Mouse (Mus musculus) CH12.LX (cell line): ENCODE measurements around the gene Vsig8. TPM values are rescaled to one million over a fixed set of nuclear protein-coding genes. Genes with fewer than 3 reads are reported as not detected.

Experiments
- DNase-seq: peaks from one replicate; pipeline ENCODE4 v3.0.0-alpha.2; 2013; ENCODE audit errors: extremely low read depth
- H3K27ac ChIP-seq: 2 replicates; pipeline ENCODE4 v1.5.1; 2012; ENCODE audit warnings: low read depth, mild to moderate bottlenecking, control low read depth, moderate library complexity; ENCODE audit not compliant: insufficient read depth
- H3K27me3 ChIP-seq: replicated peaks from 2 replicates; pipeline ENCODE3; 2012; ENCODE audit warnings: inconsistent platforms
- H3K36me3 ChIP-seq, 2 experiments: replicated peaks in 1 of 2; 2 replicates each; pipeline versions ENCODE3 to v1.6.1; 2012; ENCODE audit warnings: inconsistent platforms in 1 of 2, low read length in 1 of 2, mild to moderate bottlenecking in 1 of 2, mixed read lengths in 1 of 2, moderate library complexity in 1 of 2; ENCODE audit not compliant: control insufficient read depth in 1 of 2, insufficient read depth in 1 of 2
- H3K4me1 ChIP-seq, 2 experiments: 2 replicates each; pipeline ENCODE4 v1.6.1; 2012; ENCODE audit warnings: inconsistent platforms in 1 of 2, moderate library complexity in 1 of 2; ENCODE audit not compliant: insufficient read depth in 2 of 2, control insufficient read depth in 1 of 2
- H3K4me2 ChIP-seq: 2 replicates; pipeline ENCODE4 v1.6.1; 2012; ENCODE audit warnings: low read depth, mild to moderate bottlenecking, control low read depth; ENCODE audit not compliant: poor library complexity, insufficient read depth, severe bottlenecking
- H3K4me3 ChIP-seq, 3 experiments: fragments of 150-350 bp in 1 of 3; sonication (generic) in 1 of 3; replicated peaks in 1 of 3; 2 replicates each; pipeline versions ENCODE3 to v1.5.1; 2011 to 2012; ENCODE audit warnings: low read depth in 2 of 3, low read length in 2 of 3, mild to moderate bottlenecking in 2 of 3, moderate library complexity in 2 of 3, control low read depth in 1 of 3, improper control_type of control experiment in 1 of 3, inconsistent platforms in 1 of 3, mixed read lengths in 1 of 3; ENCODE audit not compliant: poor library complexity in 1 of 3
- H3K79me2 ChIP-seq: replicated peaks from 2 replicates; pipeline ENCODE4 v1.6.1; 2012; ENCODE audit warnings: mild to moderate bottlenecking, moderate library complexity; ENCODE audit not compliant: control insufficient read depth, poor library complexity, insufficient read depth, severe bottlenecking; ENCODE audit errors: extremely low read depth
- H3K9ac ChIP-seq: 2 replicates; pipeline ENCODE4 v1.6.1; 2012; ENCODE audit warnings: low read depth, mild to moderate bottlenecking, control low read depth, moderate library complexity; ENCODE audit not compliant: insufficient read depth
- H3K9me3 ChIP-seq: replicated peaks from 2 replicates; pipeline ENCODE3; 2012; ENCODE audit warnings: low read length, inconsistent platforms, mixed read lengths
- BHLHE40 ChIP-seq: IDR thresholded peaks from 2 replicates; pipeline ENCODE4 v1.6.1; 2011; ENCODE audit warnings: mild to moderate bottlenecking, low read depth, low read length, improper control_type of control experiment
- CHD1 ChIP-seq: IDR thresholded peaks from 2 replicates; pipeline ENCODE4 v1.6.1; 2012; ENCODE audit warnings: low read depth, low read length, improper control_type of control experiment, inconsistent platforms
- CHD2 ChIP-seq: IDR thresholded peaks from 2 replicates; pipeline ENCODE4 v1.6.1; 2011; ENCODE audit warnings: low read length, improper control_type of control experiment
- CTCF ChIP-seq, 2 experiments: IDR thresholded peaks in 1 of 2; conservative IDR thresholded peaks in 1 of 2; 2 replicates each; pipeline ENCODE4 v1.5.1; 2011 to 2012; ENCODE audit warnings: low read depth in 2 of 2, low read length in 2 of 2, improper control_type of control experiment in 1 of 2, inconsistent platforms in 1 of 2, mild to moderate bottlenecking in 1 of 2, moderate library complexity in 1 of 2
- E2F4 ChIP-seq: IDR thresholded peaks from 2 replicates; pipeline ENCODE4 v1.6.1; 2011; ENCODE audit warnings: low read depth, low read length, improper control_type of control experiment; ENCODE audit not compliant: insufficient replicate concordance
- EP300 ChIP-seq: IDR thresholded peaks from 2 replicates; pipeline ENCODE4 v1.6.1; 2011; ENCODE audit warnings: low read length, improper control_type of control experiment
- ETS1 ChIP-seq: conservative IDR thresholded peaks from 2 replicates; pipeline ENCODE4 v1.6.1; 2012; ENCODE audit warnings: low read depth, mild to moderate bottlenecking, inconsistent platforms, low read length, improper control_type of control experiment, moderate library complexity
- HCFC1 ChIP-seq: IDR thresholded peaks from 2 replicates; pipeline ENCODE4 v1.6.1; 2012; ENCODE audit warnings: low read depth, mild to moderate bottlenecking, inconsistent platforms, low read length, improper control_type of control experiment
- JUN ChIP-seq: IDR thresholded peaks from 2 replicates; pipeline ENCODE4 v1.6.1; 2011; ENCODE audit warnings: low read depth, mild to moderate bottlenecking, low read length, improper control_type of control experiment, moderate library complexity; ENCODE audit not compliant: insufficient read depth
- KAT2A ChIP-seq: IDR thresholded peaks from 2 replicates; pipeline ENCODE4 v1.6.1; 2012; ENCODE audit warnings: low read length, improper control_type of control experiment, inconsistent platforms; ENCODE audit not compliant: insufficient replicate concordance
- MAFK ChIP-seq: IDR thresholded peaks from 2 replicates; pipeline ENCODE4 v1.6.1; 2011; ENCODE audit warnings: low read length, improper control_type of control experiment; ENCODE audit not compliant: insufficient replicate concordance
- MAX ChIP-seq: IDR thresholded peaks from 2 replicates; pipeline ENCODE4 v1.6.1; 2011; ENCODE audit warnings: low read length, improper control_type of control experiment
- MEF2A ChIP-seq: IDR thresholded peaks from 2 replicates; pipeline ENCODE4 v1.6.1; 2014; ENCODE audit warnings: low read depth, mild to moderate bottlenecking, inconsistent platforms, low read length, improper control_type of control experiment, borderline replicate concordance
- MXI1 ChIP-seq: IDR thresholded peaks from 2 replicates; pipeline ENCODE4 v1.6.1; 2011; ENCODE audit warnings: mild to moderate bottlenecking, low read depth, low read length, improper control_type of control experiment
- NELFE ChIP-seq: IDR thresholded peaks from 2 replicates; pipeline ENCODE4 v1.6.1; 2011; ENCODE audit warnings: low read depth, low read length, improper control_type of control experiment
- NRF1 ChIP-seq: IDR thresholded peaks from 2 replicates; pipeline ENCODE4 v1.6.1; 2014; ENCODE audit warnings: low read depth, mild to moderate bottlenecking, inconsistent platforms, low read length, improper control_type of control experiment, moderate library complexity
- PAX5 ChIP-seq: IDR thresholded peaks from 2 replicates; pipeline ENCODE4 v1.6.1; 2012; ENCODE audit warnings: low read length, inconsistent platforms, mixed read lengths
- POLR2A ChIP-seq: IDR thresholded peaks from 2 replicates; pipeline ENCODE4 v1.6.1; 2011; ENCODE audit warnings: low read depth, mild to moderate bottlenecking, improper control_type of control experiment, low read length
- RAD21 ChIP-seq: IDR thresholded peaks from 2 replicates; pipeline ENCODE4 v1.6.1; 2011; ENCODE audit warnings: low read depth, mild to moderate bottlenecking, low read length, improper control_type of control experiment, moderate library complexity
- RCOR1 ChIP-seq: conservative IDR thresholded peaks from 2 replicates; pipeline ENCODE4 v1.6.1; 2012; ENCODE audit warnings: low read depth, mild to moderate bottlenecking, inconsistent platforms, low read length, improper control_type of control experiment
- SIN3A ChIP-seq: IDR thresholded peaks from 2 replicates; pipeline ENCODE4 v1.6.1; 2012; ENCODE audit warnings: low read length, improper control_type of control experiment, inconsistent platforms
- TBP ChIP-seq: conservative IDR thresholded peaks from 2 replicates; pipeline ENCODE4 v1.6.1; 2011; ENCODE audit warnings: low read depth, low read length, improper control_type of control experiment
- TCF12 ChIP-seq: IDR thresholded peaks from 2 replicates; pipeline ENCODE4 v1.6.1; 2014; ENCODE audit warnings: low read depth, mild to moderate bottlenecking, inconsistent platforms, low read length, improper control_type of control experiment
- UBTF ChIP-seq: IDR thresholded peaks from 2 replicates; pipeline ENCODE4 v1.6.1; 2012; ENCODE audit warnings: low read depth, mild to moderate bottlenecking, inconsistent platforms, low read length, improper control_type of control experiment, moderate library complexity
- USF2 ChIP-seq: conservative IDR thresholded peaks from 2 replicates; pipeline ENCODE4 v1.6.1; 2011; ENCODE audit warnings: low read depth, low read length, improper control_type of control experiment
- ZKSCAN1 ChIP-seq: IDR thresholded peaks from 2 replicates; pipeline ENCODE4 v1.6.1; 2012; ENCODE audit warnings: low read depth, inconsistent platforms, low read length, improper control_type of control experiment, borderline replicate concordance
- ZMIZ1 ChIP-seq: IDR thresholded peaks from 2 replicates; pipeline ENCODE4 v1.6.1; 2012; ENCODE audit warnings: low read depth, mild to moderate bottlenecking, inconsistent platforms, low read length, improper control_type of control experiment
- ZNF384 ChIP-seq: IDR thresholded peaks from 2 replicates; pipeline ENCODE4 v1.6.1; 2012; ENCODE audit warnings: low read depth, low read length, improper control_type of control experiment, inconsistent platforms
- dilution Hi-C: fragments of 300-500 bp; cut with MboI; formaldehyde crosslinking; loops from 2 replicates; pipeline ENCODE4 v1.14.3; 2020; ENCODE audit warnings: low sequenced_read_pairs; ENCODE audit not compliant: extremely low pct_unique_long_range_greater_than_20kb, extremely low pct_ligation_motif_present
- in situ Hi-C: fragments of 300-500 bp; cut with MboI; formaldehyde crosslinking; loops from 3 replicates; pipeline ENCODE4 v1.14.3; 2019; ENCODE audit warnings: low sequenced_read_pairs, low pct_ligation_motif_present, low pct_unique_long_range_greater_than_20kb, mixed read lengths
- polyA plus RNA-seq: library from polyadenylated mRNA; unstranded; fragments of >175 nt; gene quantifications from 2 replicates; pipeline ENCODE4 v1.2.1, GENCODE M21; 2012; ENCODE audit warnings: low read depth; ENCODE audit not compliant: insufficient read length
- total RNA-seq, 2 experiments: library from RNA; depleted of rRNA; stranded (reverse); fragments of 300-350 nt in 1 of 2; fragments of >200 nt in 1 of 2; gene quantifications; 2 replicates each; pipeline ENCODE4 v1.2.3; 2012 to 2014

The Vsig8 gene
- total and polyA plus RNA-seq, 3 experiments, result 0.17 to 0.29 TPM; not detected in 1

GRCm38 (mm10) chr1:172593321-172593720 is 37.6 kb downstream of the Vsig8 start:
- Histone ChIP-seq H3K4me3 (no peak overlapping the region), H3K79me2 (no peaks in the 10 kb centered on the region), H3K4me1 (peaks cover 8 to 16% of the 10 kb centered on the region in 2 experiments), H3K27me3 (peaks cover 7% of the 10 kb centered on the region), H3K9me3 (no peaks in the 10 kb centered on the region), H3K9ac (no peak overlapping the region), H3K27ac (no peak overlapping the region), H3K4me2 (no peak overlapping the region), H3K36me3 (no peaks in the 10 kb centered on the region)
- TF ChIP-seq HCFC1, result no peak
- TF ChIP-seq E2F4, result no peak
- no peak for TF ChIP-seq KAT2A
- no peak for TF ChIP-seq USF2
- no peak for TF ChIP-seq CTCF (conservative IDR thresholded peaks at IDR 0.05 in 1 of 2, IDR thresholded peaks at IDR 0.05 in 1 of 2; ENCODE audit: low read depth in 2 of 2, low read length in 2 of 2)
- TF ChIP-seq MEF2A, result no peak
- no peak for TF ChIP-seq MAX
- no peak for TF ChIP-seq MXI1
- no peak for TF ChIP-seq ETS1
- no peak for TF ChIP-seq ZNF384
- TF ChIP-seq PAX5, result no peak
- TF ChIP-seq MAFK, result no peak
- no peak for TF ChIP-seq TBP
- TF ChIP-seq EP300, result no peak
- TF ChIP-seq BHLHE40, result no peak
- TF ChIP-seq NELFE, result no peak
- TF ChIP-seq SIN3A, result no peak
- TF ChIP-seq ZKSCAN1, result no peak
- TF ChIP-seq CHD2, result no peak
- TF ChIP-seq RCOR1, result no peak
- dilution Hi-C loops, result no loop called here
- DNase-seq, result no peak
- in situ Hi-C loops, result no loop called here

DNA sequence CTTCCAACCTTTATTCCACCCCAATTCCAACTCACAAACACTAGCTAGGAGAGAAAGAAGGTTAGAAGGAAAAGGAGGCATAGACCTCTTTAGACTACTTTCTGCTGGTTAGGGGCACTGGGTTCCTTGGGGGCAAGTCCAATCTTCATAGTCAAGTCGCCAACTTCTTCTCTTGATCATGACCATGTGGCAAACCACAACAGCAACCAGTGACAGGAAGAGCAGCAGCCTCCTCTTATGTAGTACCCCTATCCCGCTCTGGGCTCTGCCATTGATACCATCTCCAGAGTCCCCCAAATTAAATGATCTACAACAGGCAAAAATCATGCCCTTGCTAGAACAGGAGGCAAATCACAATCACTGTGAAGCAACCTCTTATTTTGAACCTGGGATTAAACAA is 38.2 kb downstream of the Vsig8 start:
- dilution Hi-C loops, result no loop called here
- TF ChIP-seq TBP (no peak), ZKSCAN1 (no peak), POLR2A (no peak), TCF12 (no peak), RCOR1 (no peak), NRF1 (no peak), CHD1 (no peak), UBTF (no peak), MEF2A (no peak), ZMIZ1 (no peak), RAD21 (no peak), JUN (no peak)
- Histone ChIP-seq H3K27me3 (peaks cover 13% of the 10 kb centered on the region), H3K4me3 (no peak overlapping the region), H3K4me2 (no peak overlapping the region), H3K4me1 (peaks cover 8 to 16% of the 10 kb centered on the region in 2 experiments), H3K36me3 (no peaks in the 10 kb centered on the region), H3K9ac (no peak overlapping the region), H3K9me3 (no peaks in the 10 kb centered on the region), H3K79me2 (no peaks in the 10 kb centered on the region), H3K27ac (no peak overlapping the region)
- DNase-seq, result no peak
- in situ Hi-C loops, result no loop called here
